Mouse (Mus musculus) T-cell, adult 2 months (primary cell): ENCODE results near the gene Olfr1380.
"Not testable (repeated sequence)": the region's sequence is repeated elsewhere in the genome, so short reads cannot be mapped to it uniquely, and the experiment has no call there.

ENCODE experiments used
- DNase-seq: peaks from one replicate; pipeline ENCODE4 v3.0.0; 2022; ENCODE audit warnings: low spot score

Olfr1380 gene

GRCm38 (mm10) chr11:49556578-49556977 is at the start of gene Olfr1380:
Gene Olfr1380 (plus strand): TSS chr11:49556878.
- not testable (repeated sequence) for DNase-seq

DNA sequence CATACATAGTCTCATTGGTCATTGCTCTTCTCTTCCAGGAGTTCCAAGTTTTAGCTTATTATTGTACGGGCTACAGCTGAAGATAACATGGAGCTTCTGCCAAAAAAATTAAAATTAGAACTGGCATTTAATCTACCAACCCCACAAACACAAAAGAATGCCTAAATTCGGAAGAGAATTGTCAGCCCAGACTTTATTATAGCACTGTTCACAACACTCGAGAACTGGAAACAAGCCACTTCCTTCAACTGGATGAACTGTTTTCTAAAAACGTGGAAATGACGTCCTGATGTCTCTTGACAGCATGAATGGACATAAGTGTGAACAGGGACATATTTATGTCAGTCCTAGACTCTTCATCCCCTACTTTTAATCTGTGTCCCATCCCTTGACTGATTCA is 38.6 kb upstream of the Olfr1380 start:
- no peak for DNase-seq

DNA sequence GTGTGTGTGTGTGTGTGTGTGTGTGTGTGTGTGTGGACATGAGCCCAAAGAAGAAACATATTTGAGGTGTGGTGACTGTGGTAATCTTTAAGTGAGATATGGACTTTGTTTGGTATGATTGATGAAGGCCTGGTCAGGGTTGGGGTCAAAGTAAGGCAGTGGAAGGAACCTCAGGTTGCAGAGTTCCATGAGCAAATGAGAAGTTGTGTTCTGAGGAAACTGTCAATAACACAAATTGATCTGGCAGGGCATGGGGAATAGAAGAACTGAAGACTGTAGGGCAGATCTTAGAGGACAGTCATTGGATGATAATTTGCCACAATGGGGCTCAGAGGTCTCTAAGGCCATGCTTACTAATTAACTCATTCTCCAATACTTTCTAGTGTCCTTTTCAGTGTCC is 37.3 kb upstream of the Olfr1380 start, which contains the start of gene Olfr1383:
Gene Olfr1383 (plus strand): TSS at position 301 of the 400 bp plus-strand sequence.
- DNase-seq: no peak

GRCm38 (mm10) chr11:49527947-49528346 is 28.7 kb upstream of the Olfr1380 start, which contains the start of gene Olfr1382:
Gene Olfr1382 (plus strand): TSS chr11:49528247.
- DNase-seq: no peak

- no peak for DNase-seq
Observed at GRCm38 (mm10) chr11:49532761-49533160, 23.9 kb upstream of the Olfr1380 start.

- not testable (repeated sequence) for DNase-seq
Observed at GRCm38 (mm10) chr11:49536631-49537030, 20.0 kb upstream of the Olfr1380 start.

DNA sequence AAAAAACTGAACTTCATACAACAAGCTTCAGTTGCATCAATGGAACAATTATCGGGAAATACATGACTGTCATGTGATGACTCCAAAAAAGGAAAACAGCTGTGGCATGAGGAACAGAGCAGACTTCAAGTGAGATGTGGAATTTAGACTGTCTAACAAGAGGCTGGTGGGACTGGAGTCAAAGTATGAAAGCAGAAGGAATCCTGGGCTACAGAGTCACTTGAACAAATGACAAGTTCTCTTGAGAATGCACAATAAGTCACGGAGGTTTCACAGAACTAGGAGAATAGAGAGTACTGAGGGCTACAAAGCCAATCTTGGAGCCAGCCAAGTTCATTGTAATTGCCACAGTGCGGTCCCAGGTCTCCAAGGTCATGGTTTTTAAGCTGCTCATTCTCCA is 13.5 kb upstream of the Olfr1380 start, which contains the start of gene Olfr1381:
Gene Olfr1381 (plus strand): TSS at position 301 of the 400 bp plus-strand sequence.
- not testable (repeated sequence) for DNase-seq

DNA sequence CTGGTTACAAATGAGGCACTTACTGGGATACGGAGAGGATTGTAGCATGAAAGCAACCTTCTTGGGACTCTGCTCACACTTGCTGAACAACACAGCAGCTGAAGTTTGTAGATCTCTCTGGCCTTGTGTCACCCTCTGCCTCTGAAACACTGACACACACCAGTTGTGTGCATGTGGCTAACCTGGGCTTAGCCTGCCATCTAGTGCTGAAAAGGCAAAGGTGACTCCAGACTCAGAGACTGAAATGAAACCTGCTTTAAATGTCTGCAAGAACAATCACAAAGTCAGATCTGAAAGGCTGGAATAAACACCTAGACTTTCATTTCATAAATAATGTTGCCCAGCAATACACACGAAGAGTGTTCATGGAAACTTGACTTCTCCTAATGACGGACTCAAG is 2.6 kb upstream of the Olfr1380 start:
- not testable (repeated sequence) for DNase-seq

GRCm38 (mm10) chr11:49575054-49575453 is 18.4 kb downstream of the Olfr1380 start:
- DNase-seq: not testable (repeated sequence)

GRCm38 (mm10) chr11:49580452-49580851 is 23.8 kb downstream of the Olfr1380 start:
- DNase-seq: not testable (repeated sequence)

- no peak for DNase-seq
Observed at GRCm38 (mm10) chr11:49590213-49590612, 33.5 kb downstream of the Olfr1380 start.

DNA sequence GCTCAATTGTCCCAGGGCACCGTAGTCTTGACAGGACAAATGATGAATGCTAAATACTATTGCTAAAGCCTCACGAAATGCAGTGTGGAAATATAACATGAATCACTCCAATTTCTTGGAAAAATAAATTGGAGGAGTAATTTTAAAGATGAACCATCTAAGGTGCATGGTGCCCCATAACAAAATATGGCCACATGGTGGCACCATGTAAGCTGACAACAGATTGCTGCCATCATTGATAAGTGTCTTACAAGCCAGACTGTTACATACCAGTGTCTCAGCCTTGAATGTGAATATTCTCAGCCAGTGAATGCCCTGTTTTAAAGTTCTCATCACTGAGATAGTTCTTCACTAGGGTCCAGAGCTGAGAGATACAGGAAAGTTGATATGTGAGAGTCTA is 40.5 kb downstream of the Olfr1380 start:
- not testable (repeated sequence) for DNase-seq

- not testable (repeated sequence) for DNase-seq
Observed at GRCm38 (mm10) chr11:49608306-49608705, 51.6 kb downstream of the Olfr1380 start.

- not testable (repeated sequence) for DNase-seq
Observed at GRCm38 (mm10) chr11:49608938-49609867, 52.5 kb downstream of the Olfr1380 start, which contains the start of gene Flt4. Gene Flt4 (plus strand): TSS chr11:49609263.

DNA sequence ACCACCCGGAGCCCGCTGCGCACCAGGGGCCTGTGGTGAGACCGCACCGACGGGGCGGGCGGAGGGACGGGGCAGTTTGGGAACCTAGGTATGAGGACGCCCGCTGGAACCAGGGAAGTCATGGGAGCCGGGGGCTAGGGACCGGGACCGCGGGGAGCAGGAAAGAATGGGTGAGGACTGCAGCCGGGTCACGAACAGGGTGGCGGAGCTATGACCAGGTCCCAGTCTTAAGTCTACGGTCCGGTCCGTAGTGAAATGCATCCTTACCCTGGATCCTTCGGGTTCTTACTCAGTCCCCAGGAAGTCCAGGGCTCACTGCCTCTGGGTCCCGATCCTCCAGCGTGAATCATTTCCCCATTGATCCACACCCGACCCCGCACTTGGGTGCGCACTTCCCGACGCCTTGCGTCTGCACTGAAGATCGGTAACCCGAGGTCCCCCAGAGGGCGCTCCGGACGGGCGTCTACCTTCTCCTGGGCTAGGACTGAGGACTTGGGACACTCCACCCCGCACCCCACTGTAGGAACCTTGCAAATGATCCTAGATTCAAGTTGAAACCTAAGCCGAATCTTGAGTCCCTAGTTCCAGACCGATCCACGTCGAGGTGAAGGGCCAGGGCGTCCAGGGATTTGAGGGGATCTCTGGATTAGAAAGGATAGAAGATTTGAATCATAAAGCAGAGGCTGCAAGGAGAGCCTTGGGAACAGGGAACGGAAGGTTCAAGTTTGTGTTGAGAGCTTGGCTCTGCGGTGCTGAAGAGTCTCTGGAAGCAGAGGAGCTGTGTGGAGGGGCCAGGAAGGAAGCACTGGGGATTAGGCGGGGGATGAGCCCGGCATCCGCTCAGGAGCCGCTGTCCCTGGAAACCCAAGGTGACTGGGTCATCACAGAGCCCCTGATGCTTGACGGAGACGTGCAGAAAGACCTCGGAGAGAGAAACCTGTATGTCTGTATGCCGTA is 53.5 kb downstream of the Olfr1380 start:
- not testable (repeated sequence) for DNase-seq

DNA sequence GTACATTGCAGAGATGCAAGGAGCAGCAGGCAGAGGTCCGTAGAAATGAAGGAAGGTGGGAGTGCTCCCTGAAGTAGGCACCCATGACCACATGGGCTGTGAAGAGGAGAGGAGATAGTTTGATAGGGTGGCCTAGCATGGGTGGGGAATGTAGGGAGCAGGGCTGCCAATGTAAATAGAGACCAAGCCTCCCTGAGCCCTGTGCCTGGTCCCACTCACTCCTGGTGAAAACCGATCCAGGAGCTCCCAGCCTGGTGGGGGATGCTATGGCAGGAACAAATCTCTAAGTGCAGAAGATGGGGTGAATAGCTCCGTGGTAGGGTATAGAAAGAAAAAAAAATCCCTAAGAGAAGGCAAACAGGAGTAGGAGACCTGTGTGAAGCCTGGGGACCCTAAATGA is 54.7 kb downstream of the Olfr1380 start:
- DNase-seq: not testable (repeated sequence)

DNA sequence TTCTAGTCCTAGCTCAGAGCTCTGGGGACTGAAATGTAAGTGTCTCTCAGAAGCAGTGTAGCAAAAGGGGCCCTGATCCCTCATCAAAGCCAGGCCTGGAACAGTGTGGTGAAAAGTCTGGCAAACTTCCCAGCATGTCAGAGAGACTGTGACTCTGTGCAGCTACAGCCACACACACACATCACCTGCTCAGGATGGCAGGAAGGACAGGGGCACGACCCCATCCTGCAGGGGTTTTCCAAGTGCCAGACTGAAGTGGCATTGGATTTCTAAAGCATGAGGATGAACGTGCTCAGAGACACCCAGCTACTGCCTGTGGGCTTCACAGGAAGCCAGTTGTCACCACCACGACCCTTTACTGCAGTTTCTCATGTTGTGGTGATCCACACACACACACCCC is 55.5 kb downstream of the Olfr1380 start:
- no peak for DNase-seq

DNA sequence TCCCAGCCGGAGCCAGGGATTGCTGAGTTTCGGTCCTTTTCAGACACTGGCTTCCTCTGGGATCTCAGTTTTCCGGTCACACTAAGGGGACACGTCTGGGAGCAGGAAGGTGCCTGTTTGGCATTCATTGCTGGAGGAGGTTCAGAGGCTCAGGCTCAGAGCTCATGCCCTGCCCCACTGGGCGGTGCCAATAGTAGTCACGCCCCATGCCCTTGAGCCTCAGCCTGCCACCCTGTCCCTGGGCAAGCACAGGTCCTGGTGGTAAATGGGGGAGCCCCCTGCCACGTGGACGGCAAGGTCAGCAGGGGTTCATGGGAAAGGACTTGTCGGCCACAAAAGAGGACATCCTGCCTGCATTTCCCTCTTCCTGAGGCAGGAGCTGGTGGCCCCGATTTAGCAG is 56.7 kb downstream of the Olfr1380 start:
- DNase-seq: no peak
